Mouse (Mus musculus): Measurements from ENCODE around the gene Barx2. TPM values are rescaled to one million over a fixed set of nuclear protein-coding genes. Genes with fewer than 3 reads are reported as not detected.

Gene Barx2
- polyA plus RNA-seq, 1 experiment, result 0.70 TPM

DNA sequence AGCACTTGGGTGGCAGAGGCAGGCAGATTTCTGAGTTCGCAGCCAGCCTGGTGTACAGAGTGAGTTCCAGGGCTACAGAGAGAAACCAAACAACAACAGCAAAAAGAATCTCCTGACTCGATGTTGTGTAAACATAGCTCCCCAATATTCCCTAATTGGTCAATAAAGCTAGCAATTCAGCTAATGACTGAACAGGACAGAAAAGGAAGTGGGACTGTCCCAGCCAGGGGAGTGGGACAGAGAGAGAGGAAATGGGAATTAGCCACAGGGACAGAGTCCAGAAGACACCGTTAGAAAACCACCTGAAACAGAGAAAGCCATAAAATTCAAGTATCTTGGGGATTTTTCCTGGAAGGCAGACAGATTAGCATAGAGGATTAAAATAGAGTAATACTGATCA is 18.0 kb upstream of the Barx2 start:
- no peak overlapping the region for H3K4me3 ChIP-seq (ENCODE audit: insufficient read depth, low read length)
- H3K27ac ChIP-seq (ENCODE audit: insufficient read depth, low read length), result no peak overlapping the region
- TF ChIP-seq POLR2A (IDR thresholded peaks at IDR 0.05; ENCODE audit: low read depth, low read length) (no peak), CTCF (IDR thresholded peaks at IDR 0.05; ENCODE audit: borderline replicate concordance, insufficient read depth, low read length) (no peak)
- no peaks in the 10 kb centered on the region for H3K4me1 ChIP-seq (ENCODE audit: control insufficient read depth, insufficient read depth, low read length)

GRCm38 (mm10) chr9:31926766-31927165 is 13.5 kb upstream of the Barx2 start:
- Histone ChIP-seq H3K4me1 (ENCODE audit: control insufficient read depth, insufficient read depth, low read length) (no peaks in the 10 kb centered on the region; the same call in 1 of the 2 replicates), H3K4me3 (ENCODE audit: insufficient read depth, low read length) (no peak overlapping the region), H3K27ac (ENCODE audit: insufficient read depth, low read length) (no peak overlapping the region)
- TF ChIP-seq CTCF (IDR thresholded peaks at IDR 0.05; ENCODE audit: borderline replicate concordance, insufficient read depth, low read length) (no peak), POLR2A (IDR thresholded peaks at IDR 0.05; ENCODE audit: low read depth, low read length) (no peak)

- Histone ChIP-seq H3K4me3 (ENCODE audit: insufficient read depth, low read length) (no peak overlapping the region), H3K4me1 (ENCODE audit: control insufficient read depth, insufficient read depth, low read length) (no peaks in the 10 kb centered on the region; the same call in 1 of the 2 replicates), H3K27ac (ENCODE audit: insufficient read depth, low read length) (no peak overlapping the region)
- peak; percentile 97 for TF ChIP-seq CTCF (IDR thresholded peaks at IDR 0.05; ENCODE audit: borderline replicate concordance, insufficient read depth, low read length)
- no peak for TF ChIP-seq POLR2A (IDR thresholded peaks at IDR 0.05; ENCODE audit: low read depth, low read length)
Measured at GRCm38 (mm10) chr9:31925830-31926624, 12.8 kb upstream of the Barx2 start.

GRCm38 (mm10) chr9:31923529-31923928 is 10.3 kb upstream of the Barx2 start:
- no peak overlapping the region for H3K4me3 ChIP-seq (ENCODE audit: insufficient read depth, low read length)
- H3K27ac ChIP-seq (ENCODE audit: insufficient read depth, low read length), result no peak overlapping the region
- TF ChIP-seq POLR2A (IDR thresholded peaks at IDR 0.05; ENCODE audit: low read depth, low read length) (no peak), CTCF (IDR thresholded peaks at IDR 0.05; ENCODE audit: borderline replicate concordance, insufficient read depth, low read length) (no peak)
- no peaks in the 10 kb centered on the region; the same call in 1 of the 2 replicates for H3K4me1 ChIP-seq (ENCODE audit: control insufficient read depth, insufficient read depth, low read length)

- Histone ChIP-seq H3K4me1 (ENCODE audit: control insufficient read depth, insufficient read depth, low read length) (no peaks in the 10 kb centered on the region; the same call in 1 of the 2 replicates), H3K4me3 (ENCODE audit: insufficient read depth, low read length) (no peak overlapping the region), H3K27ac (ENCODE audit: insufficient read depth, low read length) (no peak overlapping the region)
- no peak for TF ChIP-seq POLR2A (IDR thresholded peaks at IDR 0.05; ENCODE audit: low read depth, low read length)
- TF ChIP-seq CTCF (IDR thresholded peaks at IDR 0.05; ENCODE audit: borderline replicate concordance, insufficient read depth, low read length), result no peak
Measured at GRCm38 (mm10) chr9:31919802-31920201, 6.5 kb upstream of the Barx2 start.

DNA sequence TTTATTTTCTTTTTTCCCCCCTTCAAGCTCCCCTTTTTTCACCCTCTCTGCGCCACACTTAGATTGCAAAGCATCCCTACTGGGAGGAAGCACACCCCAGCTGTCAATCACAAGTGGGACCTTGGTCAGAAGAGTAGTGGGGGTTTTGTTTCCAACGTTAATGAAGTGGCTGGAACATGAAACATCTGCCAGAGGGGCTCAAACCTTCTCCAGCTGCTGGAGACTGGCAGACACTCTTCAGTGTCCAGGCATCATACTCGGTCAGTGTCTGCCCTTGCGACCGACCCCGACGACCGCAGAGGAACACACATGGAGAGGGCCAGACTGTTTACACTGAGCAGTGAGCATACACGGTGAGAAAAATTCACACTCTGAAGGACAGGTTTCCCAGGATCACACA is 3.2 kb upstream of the Barx2 start:
- Histone ChIP-seq H3K4me1 (ENCODE audit: control insufficient read depth, insufficient read depth, low read length) (no peaks in the 10 kb centered on the region; the same call in 1 of the 2 replicates), H3K27ac (ENCODE audit: insufficient read depth, low read length) (no peak overlapping the region), H3K4me3 (ENCODE audit: insufficient read depth, low read length) (no peak overlapping the region)
- no peak for TF ChIP-seq POLR2A (IDR thresholded peaks at IDR 0.05; ENCODE audit: low read depth, low read length)
- TF ChIP-seq CTCF (IDR thresholded peaks at IDR 0.05; ENCODE audit: borderline replicate concordance, insufficient read depth, low read length), result no peak

DNA sequence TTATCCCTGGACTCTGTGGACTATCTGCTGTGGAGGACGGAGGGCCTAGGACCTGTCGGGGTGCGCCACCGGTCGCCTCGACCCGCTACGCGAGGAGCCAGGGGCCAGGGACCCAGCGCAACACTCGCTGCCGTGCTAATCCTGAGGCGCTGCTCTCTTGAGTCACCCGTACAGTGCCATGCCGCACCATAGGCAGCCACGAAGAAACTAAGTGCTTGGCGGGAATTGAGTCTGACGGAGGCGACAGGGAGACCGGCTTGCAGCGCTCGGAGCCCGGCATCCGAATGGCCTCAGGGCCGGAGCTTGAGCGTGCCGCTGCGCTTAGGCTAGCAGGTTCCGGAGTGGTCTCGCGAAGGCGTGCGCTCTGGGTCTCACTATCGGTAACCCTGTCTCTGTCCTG is 1.6 kb upstream of the Barx2 start:
- TF ChIP-seq POLR2A (IDR thresholded peaks at IDR 0.05; ENCODE audit: low read depth, low read length), result no peak
- Histone ChIP-seq H3K27ac (ENCODE audit: insufficient read depth, low read length) (no peak overlapping the region), H3K4me3 (ENCODE audit: insufficient read depth, low read length) (no peak overlapping the region), H3K4me1 (ENCODE audit: control insufficient read depth, insufficient read depth, low read length) (no peaks in the 10 kb centered on the region; the same call in 1 of the 2 replicates)

GRCm38 (mm10) chr9:31913739-31914591 is 703 bp upstream of the Barx2 start:
- H3K4me1 ChIP-seq (ENCODE audit: control insufficient read depth, insufficient read depth, low read length), result no peaks in the 10 kb centered on the region; the same call in 1 of the 2 replicates
- peak overlapping the region; percentile 18; the same call in 1 of the 2 replicates for H3K4me3 ChIP-seq (ENCODE audit: insufficient read depth, low read length)
- no peak overlapping the region for H3K27ac ChIP-seq (ENCODE audit: insufficient read depth, low read length)
- TF ChIP-seq POLR2A (IDR thresholded peaks at IDR 0.05; ENCODE audit: low read depth, low read length) (no peak), CTCF (IDR thresholded peaks at IDR 0.05; ENCODE audit: borderline replicate concordance, insufficient read depth, low read length) (no peak)

DNA sequence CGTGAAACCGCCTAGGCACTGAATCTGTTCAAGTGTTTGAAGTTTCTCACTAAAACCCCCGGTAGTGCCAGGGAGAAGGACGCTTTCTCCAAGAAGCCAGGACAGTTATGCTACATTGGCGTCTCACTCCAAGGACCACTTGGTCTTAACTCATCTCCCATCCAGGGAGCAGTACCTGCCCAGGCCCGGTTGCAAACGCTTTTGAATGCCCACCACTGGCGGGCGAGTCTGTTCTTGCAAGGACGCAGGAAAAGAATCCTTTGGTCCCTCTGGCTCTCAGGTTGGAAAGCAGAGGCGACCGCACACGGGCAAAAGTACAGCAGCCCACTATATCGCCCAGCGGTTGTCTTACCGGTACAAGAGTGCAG is 725 bp downstream of the Barx2 start:
- H3K4me1 ChIP-seq (ENCODE audit: control insufficient read depth, insufficient read depth, low read length), result no peaks in the 10 kb centered on the region; the same call in 1 of the 2 replicates
- no peak overlapping the region for H3K4me3 ChIP-seq (ENCODE audit: insufficient read depth, low read length)
- TF ChIP-seq POLR2A (IDR thresholded peaks at IDR 0.05; ENCODE audit: low read depth, low read length), result no peak
- TF ChIP-seq CTCF (IDR thresholded peaks at IDR 0.05; ENCODE audit: borderline replicate concordance, insufficient read depth, low read length), result no peak
- no peak overlapping the region for H3K27ac ChIP-seq (ENCODE audit: insufficient read depth, low read length)

DNA sequence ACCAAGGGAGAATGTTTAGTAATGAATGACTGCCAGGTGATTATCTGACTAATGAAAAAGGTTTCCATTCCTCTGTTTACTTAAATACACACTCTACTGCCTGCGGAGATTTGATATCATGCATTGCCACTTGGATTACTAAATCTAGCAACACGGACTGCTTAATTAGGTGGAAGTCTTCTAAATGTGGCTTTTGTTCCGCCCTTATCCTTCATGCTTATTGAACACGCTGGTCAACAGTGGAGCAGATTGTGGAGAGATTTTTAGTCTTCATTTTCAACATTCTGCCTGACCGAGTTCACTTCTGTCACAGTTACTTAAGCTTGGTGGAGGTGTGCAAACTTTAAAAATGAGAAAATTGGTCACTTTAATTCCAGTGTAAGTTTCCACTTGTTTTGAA is 3.0 kb downstream of the Barx2 start:
- H3K27ac ChIP-seq (ENCODE audit: insufficient read depth, low read length), result no peak overlapping the region
- no peak overlapping the region for H3K4me3 ChIP-seq (ENCODE audit: insufficient read depth, low read length)
- H3K4me1 ChIP-seq (ENCODE audit: control insufficient read depth, insufficient read depth, low read length), result no peaks in the 10 kb centered on the region; the same call in 1 of the 2 replicates
- TF ChIP-seq POLR2A (IDR thresholded peaks at IDR 0.05; ENCODE audit: low read depth, low read length), result no peak

All from embryonic fibroblast, embryonic 13.5 days (primary cell).